Mouse (Mus musculus) hindbrain, embryonic 10.5 days (tissue): ENCODE results near the gene Lrrc74b. TPM values are rescaled to one million over a fixed set of nuclear protein-coding genes. Genes with fewer than 3 reads are reported as not detected.
"Not testable (repeated sequence)": the region's sequence is repeated elsewhere in the genome, so short reads cannot be mapped to it uniquely, and the experiment has no call there.

Source experiments
- DNase-seq: peaks from one replicate; pipeline ENCODE4 v3.0.0-alpha.2; 2017; ENCODE audit warnings: low spot score
- H3K27ac ChIP-seq: fragments of 300-500 bp; sonication (generic); 2 replicates; pipeline ENCODE4 v1.5.1; 2016; ENCODE audit warnings: mild to moderate bottlenecking, moderate library complexity
- H3K27me3 ChIP-seq: fragments of 300-500 bp; sonication (generic); 2 replicates; pipeline ENCODE4 v1.6.1; 2016; ENCODE audit warnings: mild to moderate bottlenecking; ENCODE audit not compliant: poor library complexity, insufficient read depth, severe bottlenecking
- H3K36me3 ChIP-seq: fragments of 300-500 bp; sonication (generic); 2 replicates; pipeline ENCODE4 v1.6.1; 2016; ENCODE audit warnings: mild to moderate bottlenecking, moderate library complexity
- H3K4me1 ChIP-seq: fragments of 300-500 bp; sonication (generic); replicated peaks from 2 replicates; pipeline ENCODE4 v1.6.1; 2016; ENCODE audit warnings: mild to moderate bottlenecking
- H3K4me3 ChIP-seq: fragments of 300-500 bp; sonication (generic); 2 replicates; pipeline ENCODE4 v1.5.1; 2016; ENCODE audit warnings: mild to moderate bottlenecking, moderate library complexity
- H3K9me3 ChIP-seq: fragments of 300-500 bp; sonication (generic); 2 replicates; pipeline ENCODE4 v1.6.1; 2016; ENCODE audit warnings: mild to moderate bottlenecking, moderate library complexity
- WGBS: fragments of 180-500 bp; shearing (Covaris S2); methylation state at CpG from one replicate; pipeline ENCODE4 v1.1.7; 2016; 5-methylcytosine and 5-hydroxymethylcytosine counted together
- polyA plus RNA-seq: library from polyadenylated mRNA; unstranded; fragments of >200 nt; fragmentation: Nextera tagmentation; extraction: Ambion mirVana; gene quantifications from 2 replicates; pipeline ENCODE4 v1.2.1, GENCODE M21; 2016

Gene Lrrc74b
- polyA plus RNA-seq, 1 experiment from 2014 or later: 1.1 TPM

DNA sequence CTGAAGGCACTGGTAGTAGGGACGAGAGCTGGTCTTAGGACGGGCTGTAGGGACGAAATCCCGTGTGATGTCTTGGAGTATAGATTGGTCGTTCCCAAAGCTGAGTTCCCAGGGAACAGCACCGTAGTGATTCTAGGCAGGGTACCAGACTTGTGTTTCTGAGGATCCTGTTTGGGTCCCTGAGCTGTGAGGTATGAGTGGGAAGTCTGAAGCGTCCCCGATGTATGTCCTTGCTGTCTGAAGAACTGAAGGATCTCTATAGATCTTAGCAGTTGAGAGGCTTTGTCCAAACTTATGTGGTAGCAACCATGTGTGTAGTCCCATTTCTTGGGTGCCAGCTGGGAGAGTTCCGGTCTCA lies 51.8 kb downstream of the Lrrc74b start:
- H3K27ac ChIP-seq: peak overlapping the region; percentile 96
- no peak for DNase-seq
- peaks cover 30% of the 10 kb centered on the region for H3K36me3 ChIP-seq
- no peaks in the 10 kb centered on the region for H3K27me3 ChIP-seq
- H3K4me1 ChIP-seq: peaks cover 14% of the 10 kb centered on the region
- H3K9me3 ChIP-seq: no peaks in the 10 kb centered on the region
- 15% methylated on average over 9 of the region's 9 CpGs for WGBS
- peak overlapping the region; percentile 78 for H3K4me3 ChIP-seq

DNA sequence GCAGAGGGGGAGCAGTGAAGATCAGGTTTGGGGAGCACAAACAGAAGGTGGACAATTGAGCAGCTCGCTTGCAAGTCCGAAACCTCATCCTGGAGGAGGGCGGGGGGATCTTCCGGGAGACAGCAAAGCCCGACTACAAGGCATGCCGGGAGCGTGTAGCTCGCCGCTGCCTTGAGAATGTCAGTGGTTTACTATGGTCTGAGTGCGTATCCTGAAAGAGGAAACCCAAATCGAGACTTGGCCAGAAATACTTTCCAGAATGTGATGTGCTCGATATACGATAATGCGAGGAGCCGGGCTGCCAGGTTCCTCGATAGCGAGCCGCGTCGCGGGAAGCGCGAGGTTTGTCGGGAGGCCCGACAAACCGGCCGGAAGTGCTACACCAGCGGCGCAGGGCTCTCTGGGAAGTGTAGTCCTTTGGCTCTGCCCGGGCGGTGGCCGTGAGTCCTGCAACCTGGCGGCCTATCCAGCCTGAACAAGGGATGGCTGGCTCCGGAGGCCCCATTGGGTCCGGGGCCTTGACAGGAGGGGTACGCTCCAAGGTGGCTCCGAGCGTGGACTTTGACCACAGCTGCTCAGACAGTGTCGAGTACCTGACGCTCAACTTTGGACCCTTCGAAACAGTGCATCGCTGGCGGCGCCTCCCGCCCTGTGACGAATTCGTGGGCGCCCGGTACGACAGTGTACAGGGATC lies 52.4 kb downstream of the Lrrc74b start, which contains the start of gene Lztr1:
Lztr1 (plus strand) TSS at position 143 of the 694 bp plus-strand sequence.
- H3K9me3 ChIP-seq: no peaks in the 10 kb centered on the region
- WGBS: under 1% methylated on average over 50 of the region's 50 CpGs
- DNase-seq: peak; percentile 92

DNA sequence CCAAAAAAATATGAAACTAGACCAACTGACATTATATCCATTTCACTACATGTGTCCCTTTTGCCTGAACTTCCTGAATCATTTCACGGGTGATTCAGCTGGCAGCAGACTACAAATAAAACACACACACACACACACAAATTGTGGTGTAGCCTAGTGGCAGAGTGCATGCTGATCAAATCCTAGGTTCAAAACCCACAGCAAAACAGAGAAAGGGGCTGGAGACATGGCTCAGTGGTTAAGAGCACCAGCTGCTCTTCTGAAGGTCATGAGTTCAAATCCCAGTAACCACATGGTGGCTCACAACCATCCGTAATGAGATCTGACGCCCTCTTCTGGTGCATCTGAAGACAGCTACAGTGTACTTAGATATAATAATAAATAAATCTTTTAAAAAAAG lies 53.0 kb downstream of the Lrrc74b start:
- 30% methylated on average over 3 of the region's 3 CpGs for WGBS
- H3K4me3 ChIP-seq: peak overlapping the region; percentile 78
- DNase-seq, H3K9me3 ChIP-seq, H3K27me3 ChIP-seq: not testable (repeated sequence)
- H3K27ac ChIP-seq: peak overlapping the region; percentile 96
- peaks cover 14% of the 10 kb centered on the region for H3K4me1 ChIP-seq
- H3K36me3 ChIP-seq: peaks cover 18% of the 10 kb centered on the region

More for the DNA sequence above, 52.4 kb downstream of the Lrrc74b start, which contains the start of gene Lztr1:
- no peaks in the 10 kb centered on the region for H3K27me3 ChIP-seq
- H3K4me3 ChIP-seq: peak within 1 kb of the TSS; percentile 78
- peaks cover 14% of the 10 kb centered on the region for H3K4me1 ChIP-seq
- H3K36me3 ChIP-seq: peaks cover 25% of the 10 kb centered on the region
- H3K27ac ChIP-seq: peak within 1 kb of the TSS; percentile 96

DNA sequence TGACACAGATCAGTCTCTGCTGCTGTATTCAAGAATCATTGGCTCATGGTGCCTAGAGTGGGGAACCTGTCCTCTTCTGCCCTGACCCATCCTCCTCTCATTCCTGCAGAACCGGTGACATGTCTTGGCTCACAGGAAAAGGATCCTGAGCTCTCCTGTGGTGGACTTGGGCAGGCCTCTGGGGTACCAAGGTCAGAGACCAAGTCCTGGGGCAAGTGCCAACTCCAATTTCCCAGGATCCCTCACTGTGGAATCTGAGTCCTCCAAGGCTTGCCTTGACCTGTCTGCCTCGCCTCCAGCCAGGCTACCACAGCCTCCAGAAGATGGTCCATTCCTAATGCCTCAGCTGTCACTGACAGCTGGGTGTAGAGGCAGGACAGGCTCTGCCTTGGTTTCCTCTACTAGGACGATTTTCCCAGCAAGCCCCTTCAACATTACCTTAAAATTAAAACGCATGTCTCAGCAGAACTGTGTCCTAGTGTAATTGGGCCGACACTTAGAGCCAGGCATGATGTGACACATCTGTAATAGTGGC lies 54.0 kb downstream of the Lrrc74b start:
- Histone ChIP-seq H3K36me3 (peaks cover 9% of the 10 kb centered on the region), H3K27me3 (no peaks in the 10 kb centered on the region), H3K9me3 (no peaks in the 10 kb centered on the region), H3K27ac (no peak overlapping the region), H3K4me1 (peaks cover 14% of the 10 kb centered on the region), H3K4me3 (no peak overlapping the region)
- no peak for DNase-seq
- 86% methylated on average over 5 of the region's 5 CpGs for WGBS

DNA sequence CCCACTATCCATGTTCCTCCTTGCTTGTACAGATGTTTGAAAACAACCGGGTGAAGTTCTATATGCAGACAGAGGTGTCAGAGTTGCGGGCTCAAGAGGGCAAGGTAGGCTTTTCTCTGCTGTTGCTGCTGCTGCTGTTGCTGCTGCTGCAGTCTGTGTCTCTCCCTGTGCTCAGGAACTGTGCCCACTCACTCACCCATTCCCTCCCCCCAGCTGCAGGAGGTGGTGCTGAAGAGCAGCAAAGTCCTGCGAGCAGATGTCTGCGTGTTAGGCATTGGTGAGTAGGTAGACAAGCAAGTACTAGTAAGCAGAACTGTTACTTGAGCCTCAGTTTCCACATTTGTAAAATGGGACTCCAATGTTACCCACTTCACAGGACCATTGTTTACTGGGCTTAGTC lies 58.4 kb downstream of the Lrrc74b start:
- Histone ChIP-seq H3K27me3 (no peaks in the 10 kb centered on the region), H3K27ac (no peak overlapping the region), H3K36me3 (no peaks in the 10 kb centered on the region), H3K4me1 (peaks cover 14% of the 10 kb centered on the region), H3K4me3 (no peak overlapping the region), H3K9me3 (no peaks in the 10 kb centered on the region)
- no peak for DNase-seq
- 92% methylated on average over 4 of the region's 4 CpGs for WGBS

DNA sequence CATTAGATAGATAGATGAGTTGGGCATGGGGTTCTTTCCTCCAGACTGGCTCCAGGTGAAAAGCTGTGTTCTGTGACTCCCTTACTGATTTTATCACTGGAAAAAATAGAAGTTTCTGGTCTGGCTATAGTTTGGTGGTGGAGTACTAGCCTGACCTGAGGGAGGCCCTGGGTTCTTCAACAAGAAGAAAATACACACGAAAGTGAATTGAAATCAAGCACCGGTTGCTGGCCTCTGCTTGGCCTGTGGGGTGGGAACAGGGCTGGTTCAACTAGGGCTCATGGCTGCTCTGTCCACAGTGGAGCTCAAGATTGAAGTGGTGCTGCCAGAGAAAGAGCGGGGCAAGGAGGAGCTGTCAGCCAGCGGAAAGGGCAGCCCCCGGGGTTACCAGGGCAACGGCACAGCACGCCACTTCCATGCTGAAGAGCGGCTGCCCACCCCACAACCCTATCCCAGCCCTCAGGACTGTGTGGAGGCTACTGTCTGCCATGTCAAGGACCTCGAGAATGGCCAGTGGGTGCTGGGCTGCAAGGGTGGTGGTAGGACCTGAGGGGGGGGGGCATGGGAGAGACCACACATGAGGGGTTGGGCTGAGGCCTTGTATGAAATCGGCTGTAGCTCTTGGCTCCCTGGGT lies 61.7 kb downstream of the Lrrc74b start:
- DNase-seq: peak; percentile 76
- H3K36me3 ChIP-seq: no peaks in the 10 kb centered on the region
- H3K27ac ChIP-seq: peak overlapping the region; percentile 65
- no peaks in the 10 kb centered on the region for H3K9me3 ChIP-seq
- WGBS: 14% methylated on average over 10 of the region's 10 CpGs
- no peaks in the 10 kb centered on the region for H3K27me3 ChIP-seq
- H3K4me3 ChIP-seq: peak overlapping the region; percentile 18
- peaks cover 19% of the 10 kb centered on the region for H3K4me1 ChIP-seq

DNA sequence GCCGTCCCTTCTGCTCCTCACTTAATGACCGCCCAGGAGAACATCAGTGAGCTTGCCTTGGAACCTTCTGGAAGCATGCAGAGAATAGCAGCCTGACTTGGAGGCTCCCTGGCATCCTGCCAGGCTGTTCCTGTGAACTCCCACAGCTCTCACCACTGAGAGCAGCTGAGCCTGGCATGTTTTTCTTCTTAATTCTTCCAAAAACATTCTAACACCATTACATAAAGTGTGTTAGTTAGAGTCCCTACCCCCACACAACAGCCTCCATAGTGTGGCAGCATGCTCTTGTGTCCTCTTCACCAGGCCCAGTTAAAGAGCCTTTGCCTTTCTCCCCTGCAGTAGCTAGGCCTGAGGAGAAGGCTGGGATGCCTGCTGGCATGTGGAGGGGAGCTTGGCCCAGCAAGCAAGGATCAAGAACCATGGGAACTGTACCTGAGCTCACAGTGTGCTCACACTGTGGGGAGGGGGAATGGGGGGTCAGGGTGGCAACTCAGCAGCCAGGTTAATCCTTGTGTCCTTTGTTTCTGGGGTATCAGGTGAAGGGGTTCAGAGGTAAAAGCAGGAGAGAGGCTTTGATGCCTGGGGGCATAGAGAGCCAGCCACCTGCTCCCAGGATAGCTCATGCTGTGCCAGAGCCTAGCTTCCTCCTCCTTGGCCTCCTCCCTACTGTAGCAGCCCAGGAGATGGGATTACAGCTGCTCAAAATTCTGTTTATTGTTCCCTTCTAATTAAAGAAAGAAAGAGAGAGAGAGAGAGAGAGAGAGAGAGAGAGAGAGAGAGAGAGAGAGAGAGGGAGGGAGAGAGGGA lies 64.3 kb downstream of the Lrrc74b start:
- peaks cover 19% of the 10 kb centered on the region for H3K4me1 ChIP-seq
- H3K4me3 ChIP-seq: no peak overlapping the region
- no peak for DNase-seq
- WGBS: 75% methylated on average over 2 of the region's 2 CpGs
- no peaks in the 10 kb centered on the region for H3K9me3 ChIP-seq
- no peaks in the 10 kb centered on the region; the same call in 1 of the 2 replicates for H3K27me3 ChIP-seq
- H3K36me3 ChIP-seq: no peaks in the 10 kb centered on the region
- H3K27ac ChIP-seq: peak overlapping the region; percentile 40; the same call in 1 of the 2 replicates

Other genes with a start within 250 kb of the Lrrc74b start
- 0.17 and 0.21 TPM in 2 replicates for gene Serpind1, start 229.9 kb downstream of the Lrrc74b start, polyA plus RNA-seq
- gene Snap29, start 155.3 kb downstream of the Lrrc74b start, polyA plus RNA-seq: 11.9 and 12.9 TPM in 2 replicates
- 38.8 and 48.4 TPM in 2 replicates for gene Pi4ka, start 154.9 kb downstream of the Lrrc74b start, polyA plus RNA-seq
- gene Crkl, start 109.3 kb downstream of the Lrrc74b start, polyA plus RNA-seq: 75.8 and 81.5 TPM in 2 replicates
- gene Aifm3, start 71.6 kb downstream of the Lrrc74b start, polyA plus RNA-seq: 2.2 and 3.7 TPM in 2 replicates
- gene Lztr1, start 52.6 kb downstream of the Lrrc74b start, polyA plus RNA-seq: 91.1 and 105 TPM in 2 replicates
- gene Thap7, start 30.1 kb downstream of the Lrrc74b start, polyA plus RNA-seq: 49.6 and 59.1 TPM in 2 replicates
- gene P2rx6, start 638 bp upstream of the Lrrc74b start, polyA plus RNA-seq: 1.1 and 1.2 TPM in 2 replicates
- gene Slc7a4, start 22.0 kb upstream of the Lrrc74b start, polyA plus RNA-seq: 2.5 and 3.1 TPM in 2 replicates
- gene Smpd4, start 58.1 kb upstream of the Lrrc74b start, polyA plus RNA-seq: 47.8 and 51.2 TPM in 2 replicates
- 6.5 and 9.8 TPM in 2 replicates for gene Ccdc74a, start 85.2 kb upstream of the Lrrc74b start, polyA plus RNA-seq
- gene Med15, start 171.6 kb upstream of the Lrrc74b start, polyA plus RNA-seq: 46.8 and 54.2 TPM in 2 replicates
- gene Klhl22, start 198.4 kb upstream of the Lrrc74b start, polyA plus RNA-seq: 57.5 TPM in 2 replicates
- gene Scarf2, start 236.0 kb upstream of the Lrrc74b start, polyA plus RNA-seq: 5.4 and 9.6 TPM in 2 replicates